Mouse (Mus musculus): ENCODE data around the gene Cldn3.

DNA sequence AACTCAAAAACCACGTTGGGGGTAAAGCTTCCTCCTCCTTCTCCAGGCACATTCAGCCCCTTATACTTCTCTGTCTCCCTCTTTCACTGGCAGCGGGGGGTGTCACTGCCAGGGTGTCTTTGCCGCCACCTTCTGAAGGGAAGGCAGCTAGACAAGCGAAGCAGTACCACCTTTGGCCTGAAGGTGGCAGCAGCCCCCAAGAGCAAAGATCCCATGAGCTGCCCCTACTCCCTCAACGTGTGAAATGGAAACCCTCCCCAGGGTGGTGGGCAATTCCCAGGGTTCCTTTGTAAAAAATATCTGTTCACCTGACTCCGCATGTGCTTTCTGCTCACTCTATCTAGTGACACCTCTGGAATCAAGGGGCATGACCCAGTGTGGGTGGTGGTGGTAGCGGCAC lies 29.5 kb downstream of the Cldn3 start:
- TF ChIP-seq POLR2A (IDR thresholded peaks at IDR 0.05; ENCODE audit: low read depth, low read length) = no peak
- peak; percentile 95 for TF ChIP-seq CTCF (conservative IDR thresholded peaks at IDR 0.05; ENCODE audit: insufficient read depth, insufficient read length, low read depth, low read length)

All from kidney, adult 2 months (tissue).